Mouse (Mus musculus) bone marrow macrophage, adult 2 months (primary cell): ENCODE measurements around the gene Vgll4. TPM values are rescaled to one million over a fixed set of nuclear protein-coding genes. Genes with fewer than 3 reads are reported as not detected.

Experiments
- H3K27ac ChIP-seq: 2 replicates; pipeline ENCODE4 v1.5.1; 2012; ENCODE audit warnings: low read depth, low read length; ENCODE audit not compliant: insufficient read depth
- H3K4me1 ChIP-seq: 2 replicates; pipeline ENCODE4 v1.6.1; 2012; ENCODE audit warnings: low read length; ENCODE audit not compliant: control insufficient read depth, insufficient read depth
- H3K4me3 ChIP-seq: 2 replicates; pipeline ENCODE4 v1.5.1; 2012; ENCODE audit warnings: mild to moderate bottlenecking, low read length, moderate library complexity; ENCODE audit not compliant: insufficient read depth
- CTCF ChIP-seq: IDR thresholded peaks from 2 replicates; pipeline ENCODE4 v1.5.1; 2012; ENCODE audit warnings: low read depth, mild to moderate bottlenecking, low read length, moderate library complexity
- POLR2A ChIP-seq: IDR thresholded peaks from 2 replicates; pipeline ENCODE4 v1.6.1; 2012; ENCODE audit warnings: mild to moderate bottlenecking, low read depth, low read length, borderline replicate concordance
- polyA plus RNA-seq: library from polyadenylated mRNA; stranded (reverse); fragments of >200 nt; gene quantifications from 2 replicates; pipeline ENCODE4 v1.2.4, GENCODE M21; 2012; ENCODE audit not compliant: missing spikeins, insufficient read depth, insufficient read length

Gene Vgll4
- polyA plus RNA-seq, 1 experiment = 39.5 TPM

- peaks cover 25% of the 10 kb centered on the region for H3K4me1 ChIP-seq
- no peak overlapping the region for H3K27ac ChIP-seq
- no peak overlapping the region for H3K4me3 ChIP-seq
- TF ChIP-seq CTCF (no peak), POLR2A (no peak)
These were observed 127.7 kb downstream of the Vgll4 start for GRCm38 (mm10) chr6:114842131-114842530.

- no peak overlapping the region for H3K4me3 ChIP-seq
- no peak overlapping the region for H3K27ac ChIP-seq
- TF ChIP-seq POLR2A (no peak), CTCF (no peak)
- peaks cover 29% of the 10 kb centered on the region for H3K4me1 ChIP-seq
These were observed 129.8 kb downstream of the Vgll4 start for GRCm38 (mm10) chr6:114840012-114840411.

GRCm38 (mm10) chr6:114838872-114839271 is 130.9 kb downstream of the Vgll4 start:
- TF ChIP-seq CTCF = no peak
- TF ChIP-seq POLR2A = no peak
- H3K27ac ChIP-seq = no peak overlapping the region
- H3K4me3 ChIP-seq = no peak overlapping the region
- peaks cover 40% of the 10 kb centered on the region for H3K4me1 ChIP-seq

- Histone ChIP-seq H3K4me1 (peaks cover 41% of the 10 kb centered on the region), H3K27ac (no peak overlapping the region), H3K4me3 (no peak overlapping the region)
- TF ChIP-seq POLR2A (no peak), CTCF (no peak)
These were observed 133.4 kb downstream of the Vgll4 start for GRCm38 (mm10) chr6:114836433-114836832.

- Histone ChIP-seq H3K27ac (no peak overlapping the region), H3K4me3 (no peak overlapping the region), H3K4me1 (peaks cover 41% of the 10 kb centered on the region)
- TF ChIP-seq CTCF (no peak), POLR2A (no peak)
These were observed 134.0 kb downstream of the Vgll4 start for GRCm38 (mm10) chr6:114835752-114836151.

- no peak for TF ChIP-seq CTCF
- no peak for TF ChIP-seq POLR2A
- no peak overlapping the region for H3K4me3 ChIP-seq
- no peak overlapping the region for H3K27ac ChIP-seq
- peaks cover 40% of the 10 kb centered on the region for H3K4me1 ChIP-seq
These were observed 134.4 kb downstream of the Vgll4 start for GRCm38 (mm10) chr6:114835344-114835743.

GRCm38 (mm10) chr6:114833791-114834346 is 135.9 kb downstream of the Vgll4 start:
- Histone ChIP-seq H3K27ac (no peak overlapping the region), H3K4me1 (peaks cover 29% of the 10 kb centered on the region), H3K4me3 (no peak overlapping the region)
- TF ChIP-seq CTCF (no peak), POLR2A (no peak)

- H3K4me3 ChIP-seq = no peak overlapping the region
- H3K4me1 ChIP-seq = peaks cover 29% of the 10 kb centered on the region
- TF ChIP-seq POLR2A (no peak), CTCF (no peak)
- H3K27ac ChIP-seq = no peak overlapping the region
These were observed 136.6 kb downstream of the Vgll4 start for GRCm38 (mm10) chr6:114833058-114833685.

GRCm38 (mm10) chr6:114831807-114832206 is 138.0 kb downstream of the Vgll4 start:
- Histone ChIP-seq H3K4me1 (peaks cover 25% of the 10 kb centered on the region), H3K4me3 (no peak overlapping the region), H3K27ac (no peak overlapping the region)
- TF ChIP-seq POLR2A (no peak), CTCF (no peak)

- no peak overlapping the region for H3K4me3 ChIP-seq
- no peak for TF ChIP-seq CTCF
- TF ChIP-seq POLR2A = no peak
- peaks cover 19% of the 10 kb centered on the region for H3K4me1 ChIP-seq
- no peak overlapping the region for H3K27ac ChIP-seq
These were observed 139.9 kb downstream of the Vgll4 start for GRCm38 (mm10) chr6:114829660-114830438.
